In the genomic region with DNA sequence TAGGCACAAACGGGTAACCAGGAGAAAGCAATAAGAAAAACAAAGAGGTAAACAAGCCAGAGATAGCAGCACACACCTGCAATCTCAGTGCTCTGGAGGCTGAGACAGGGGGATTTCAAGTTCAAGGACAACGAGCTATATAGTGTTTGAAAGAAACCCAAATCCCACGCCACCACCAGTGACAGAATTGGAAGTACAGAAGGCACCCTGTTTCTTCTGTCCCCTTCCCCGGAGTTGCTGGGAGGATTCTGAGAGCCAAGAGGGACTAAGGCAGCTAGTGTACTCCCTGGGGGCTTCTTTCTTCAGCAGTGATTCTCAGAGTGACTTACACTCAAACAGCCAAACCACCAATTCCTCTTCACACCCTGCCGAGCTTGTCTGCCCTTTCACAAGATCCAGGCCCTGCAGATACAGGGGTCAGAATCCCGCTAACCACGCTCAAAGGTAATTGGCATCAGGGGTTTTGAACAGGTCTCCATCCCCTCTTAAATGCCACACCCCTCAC, we compare ENCODE assay signal across 8 mouse cellular contexts. TPM values are rescaled to one million over a fixed set of nuclear protein-coding genes. Genes with fewer than 3 reads are reported as not detected.
DNase-seq lines count a peak whose midpoint lies in the region; ATAC-seq lines count a peak whose summit lies in the region.

No protein-coding gene starts in this region.

- peak overlapping the region; percentile 32 for H3K9ac ChIP-seq in kidney, embryonic 16.5 days (replicated peaks; ENCODE audit: low read length)
- no peak overlapping the region for H3K9ac ChIP-seq in embryonic facial prominence, embryonic 12.5 days
- peak overlapping the region; percentile 65 for H3K9ac ChIP-seq in hindbrain, embryonic 16.5 days (ENCODE audit: low read depth, low read length)
- peak overlapping the region; percentile 68 for H3K9ac ChIP-seq in neural tube, embryonic 13.5 days

- no peak for DNase-seq in kidney, postnatal 4 days
- DNase-seq in right cerebral cortex, postnatal 25 days, result no peak
- no peak for DNase-seq in adipocyte (ENCODE audit: low spot score)
- DNase-seq in right cerebral cortex, postnatal 10 days (ENCODE audit: low spot score in 2 of 2), result no peak

- no peaks in the 10 kb centered on the region for H3K36me3 ChIP-seq in kidney, embryonic 16.5 days (ENCODE audit: insufficient read depth, low read length)
- no peaks in the 10 kb centered on the region for H3K36me3 ChIP-seq in embryonic facial prominence, embryonic 12.5 days
- H3K36me3 ChIP-seq in hindbrain, embryonic 16.5 days (ENCODE audit: control insufficient read depth, insufficient read depth, low read length), result no peaks in the 10 kb centered on the region
- no peaks in the 10 kb centered on the region for H3K36me3 ChIP-seq in neural tube, embryonic 13.5 days

- peaks cover 35% of the 10 kb centered on the region for H3K4me1 ChIP-seq in kidney, embryonic 16.5 days (ENCODE audit: insufficient read depth, low read length)
- peaks cover 29% of the 10 kb centered on the region for H3K4me1 ChIP-seq in embryonic facial prominence, embryonic 12.5 days
- H3K4me1 ChIP-seq in hindbrain, embryonic 16.5 days (ENCODE audit: control insufficient read depth, insufficient read depth, low read depth, low read length), result peaks cover 29% of the 10 kb centered on the region
- H3K4me1 ChIP-seq in neural tube, embryonic 13.5 days (replicated peaks), result peaks cover 48% of the 10 kb centered on the region

- H3K27ac ChIP-seq in kidney, embryonic 16.5 days (ENCODE audit: low read length), result peak overlapping the region; percentile 65
- H3K27ac ChIP-seq in embryonic facial prominence, embryonic 12.5 days, result peak overlapping the region; percentile 84
- peak overlapping the region; percentile 98 for H3K27ac ChIP-seq in hindbrain, embryonic 16.5 days (ENCODE audit: low read depth, low read length)
- peak overlapping the region; percentile 99 for H3K27ac ChIP-seq in neural tube, embryonic 13.5 days (replicated peaks)

- no peak for ATAC-seq in kidney, embryonic 16.5 days (ENCODE audit: low FRiP score, low TSS enrichment)
- no peak for ATAC-seq in embryonic facial prominence, embryonic 12.5 days (ENCODE audit: insufficient number of reproducible peaks, insufficient read depth, low FRiP score, low TSS enrichment)
- ATAC-seq in hindbrain, embryonic 16.5 days, result peak; percentile 21
- ATAC-seq in neural tube, embryonic 13.5 days (ENCODE audit: low read depth), result peak; percentile 33

- H3K9me3 ChIP-seq in kidney, embryonic 16.5 days (ENCODE audit: low read length), result no peaks in the 10 kb centered on the region
- no peaks in the 10 kb centered on the region for H3K9me3 ChIP-seq in embryonic facial prominence, embryonic 12.5 days
- no peaks in the 10 kb centered on the region for H3K9me3 ChIP-seq in hindbrain, embryonic 16.5 days (ENCODE audit: control insufficient read depth, low read length)
- no peaks in the 10 kb centered on the region for H3K9me3 ChIP-seq in neural tube, embryonic 13.5 days

- H3K27me3 ChIP-seq in kidney, embryonic 16.5 days (ENCODE audit: insufficient read depth, low read length), result no peaks in the 10 kb centered on the region; the same call in 1 of the 2 replicates
- no peaks in the 10 kb centered on the region for H3K27me3 ChIP-seq in embryonic facial prominence, embryonic 12.5 days
- no peaks in the 10 kb centered on the region for H3K27me3 ChIP-seq in hindbrain, embryonic 16.5 days (replicated peaks; ENCODE audit: control insufficient read depth, insufficient read depth, low read length)
- no peaks in the 10 kb centered on the region for H3K27me3 ChIP-seq in neural tube, embryonic 13.5 days

- H3K4me2 ChIP-seq in kidney, embryonic 16.5 days (replicated peaks; ENCODE audit: low read depth, low read length), result peak overlapping the region; percentile 48
- peak overlapping the region; percentile 46 for H3K4me2 ChIP-seq in embryonic facial prominence, embryonic 12.5 days (replicated peaks)
- H3K4me2 ChIP-seq in hindbrain, embryonic 16.5 days (ENCODE audit: low read length), result peak overlapping the region; percentile 51
- H3K4me2 ChIP-seq in neural tube, embryonic 13.5 days, result peak overlapping the region; percentile 47

- H3K4me3 ChIP-seq in kidney, embryonic 16.5 days (ENCODE audit: low read length), result no peak overlapping the region
- peak overlapping the region; percentile 21; the same call in 1 of the 2 replicates for H3K4me3 ChIP-seq in embryonic facial prominence, embryonic 12.5 days
- peak overlapping the region; percentile 23 for H3K4me3 ChIP-seq in hindbrain, embryonic 16.5 days (ENCODE audit: low read length)
- H3K4me3 ChIP-seq in neural tube, embryonic 13.5 days, result peak overlapping the region; percentile 16

- WGBS in kidney, embryonic 16.5 days, result 54% methylated on average over 7 of the region's 7 CpGs
- WGBS in embryonic facial prominence, embryonic 12.5 days, result 36% methylated on average over 7 of the region's 7 CpGs
- WGBS in hindbrain, embryonic 16.5 days, result 21% methylated on average over 7 of the region's 7 CpGs
- 18% methylated on average over 7 of the region's 7 CpGs for WGBS in neural tube, embryonic 13.5 days

RNA-seq across cellular contexts. Expression of a gene that starts 51.3 kb away (rescaled TPM):
- polyA plus RNA-seq in kidney, embryonic 16.5 days (2015; fragmentation: Nextera tagmentation; extraction: Ambion mirVana), result 31.9 and 36.1 TPM in 2 replicates
- polyA plus RNA-seq in embryonic facial prominence, embryonic 12.5 days (2016; fragmentation: Nextera tagmentation; extraction: Ambion mirVana), result 32.9 TPM in 2 replicates
- polyA plus RNA-seq in hindbrain, embryonic 16.5 days (2015; fragmentation: Nextera tagmentation; extraction: Ambion mirVana), result 29.1 and 29.2 TPM in 2 replicates
- polyA plus RNA-seq in neural tube, embryonic 13.5 days (2015; fragmentation: Nextera tagmentation; extraction: Ambion mirVana), result 32.5 and 37.6 TPM in 2 replicates

Comparison
In these comparisons a context has a peak if more than half of its experiments do, and no peak if none do; other contexts are left out.
1. ATAC-seq: peak in hindbrain, embryonic 16.5 days (single experiment) and neural tube, embryonic 13.5 days (single experiment); none in kidney, embryonic 16.5 days (single experiment) and embryonic facial prominence, embryonic 12.5 days (single experiment).
2. Peak in every context shown above with its lines, with median percentiles within 50 percentile points of each other: H3K27ac ChIP-seq and H3K4me2 ChIP-seq.